Mouse (Mus musculus): ENCODE results near the gene Xrn2. TPM values are rescaled to one million over a fixed set of nuclear protein-coding genes. Genes with fewer than 3 reads are reported as not detected.
A peak's percentile ranks its signal among the peaks of the same experiment; 100 is the strongest.
"Not testable (repeated sequence)": the region's sequence is repeated elsewhere in the genome, so short reads cannot be mapped to it uniquely, and the experiment has no call there.

Xrn2 gene
- total and polyA plus RNA-seq, 2 experiments from 2014 or later = 78.9 to 94.6 TPM

DNA sequence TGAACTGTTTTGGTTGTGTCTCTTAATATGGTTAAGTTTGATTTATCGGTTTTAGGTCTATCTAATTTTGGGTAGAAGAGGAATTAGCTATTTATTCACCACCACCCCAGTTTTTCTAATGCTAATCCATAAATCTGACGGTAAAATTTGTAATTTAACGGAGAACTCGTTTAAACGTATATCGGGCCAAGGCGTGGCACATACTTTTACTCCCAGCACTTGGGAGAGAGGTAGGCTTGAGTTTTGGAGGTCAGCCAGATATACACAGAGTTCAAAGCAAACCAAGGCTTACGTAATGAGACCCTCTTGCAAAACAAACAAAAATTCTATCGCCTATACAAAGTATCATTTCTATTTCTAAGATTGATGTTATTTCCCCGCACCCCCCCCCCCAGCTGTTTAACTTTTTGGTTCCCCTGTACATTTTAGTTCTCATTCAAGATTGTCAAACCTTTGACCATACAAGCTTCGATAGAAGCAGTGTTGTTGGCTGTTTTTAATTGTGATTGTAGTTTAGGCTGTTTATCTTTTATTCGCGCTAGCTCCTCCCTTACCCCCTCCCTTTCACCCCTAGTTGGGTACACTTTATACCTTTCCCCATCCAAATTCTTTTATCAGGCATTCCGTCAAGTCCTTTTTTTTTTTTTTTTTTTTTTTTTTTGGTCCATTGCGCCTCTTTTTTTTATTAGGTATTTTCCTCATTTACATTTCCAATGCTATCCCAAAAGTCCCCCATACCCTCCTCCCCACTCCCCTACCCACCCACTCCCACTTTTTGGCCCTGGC, 1.5 kb downstream of the Xrn2 start:
- Histone ChIP-seq H3K9ac (0 out of 2 replicates have a peak overlapping the region, but pooled peaks have one; percentile 86), H3K9me3 (ENCODE audit: low read length) (no peaks in the 10 kb centered on the region), H3K4me3 (ENCODE audit: low read depth, low read length) (peak overlapping the region; percentile 79), H3K36me3 (ENCODE audit: insufficient read depth) (no peaks in the 10 kb centered on the region), H3K4me2 (ENCODE audit: low read depth) (peak overlapping the region; percentile 61), H3K4me1 (ENCODE audit: insufficient read depth) (peaks cover 7% of the 10 kb centered on the region), H3K27me3 (ENCODE audit: insufficient read depth, low read length) (no peaks in the 10 kb centered on the region), H3K27ac (ENCODE audit: low read depth, low read length) (no peak overlapping the region)
- TF ChIP-seq CTCF (IDR thresholded peaks at IDR 0.05; ENCODE audit: low read depth) = no peak
- 19% methylated on average over 15 of the region's 15 CpGs for WGBS
- no peak for DNase-seq
- no peak for ATAC-seq

DNA sequence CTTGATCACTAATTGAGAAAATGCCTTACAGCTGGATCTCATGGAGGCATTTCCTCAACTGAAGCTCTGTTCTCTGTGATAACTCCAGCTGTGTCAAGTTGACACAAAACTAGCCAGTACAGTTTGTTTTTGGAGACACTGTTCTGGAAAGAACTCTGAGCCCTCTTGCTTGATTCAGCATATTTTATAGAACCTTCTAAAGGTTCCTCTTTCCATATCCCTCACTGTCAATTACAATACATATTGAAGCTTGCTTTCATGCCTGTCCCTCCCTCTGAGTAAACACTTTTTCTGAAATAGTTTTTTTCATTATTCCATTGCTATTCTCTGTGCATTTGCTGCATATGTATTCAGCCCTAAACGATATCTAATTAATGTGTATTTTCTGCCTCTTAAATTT, 9.2 kb downstream of the Xrn2 start:
- not testable (repeated sequence) for H3K36me3 ChIP-seq (ENCODE audit: insufficient read depth); H3K4me1 ChIP-seq (ENCODE audit: insufficient read depth)

DNA sequence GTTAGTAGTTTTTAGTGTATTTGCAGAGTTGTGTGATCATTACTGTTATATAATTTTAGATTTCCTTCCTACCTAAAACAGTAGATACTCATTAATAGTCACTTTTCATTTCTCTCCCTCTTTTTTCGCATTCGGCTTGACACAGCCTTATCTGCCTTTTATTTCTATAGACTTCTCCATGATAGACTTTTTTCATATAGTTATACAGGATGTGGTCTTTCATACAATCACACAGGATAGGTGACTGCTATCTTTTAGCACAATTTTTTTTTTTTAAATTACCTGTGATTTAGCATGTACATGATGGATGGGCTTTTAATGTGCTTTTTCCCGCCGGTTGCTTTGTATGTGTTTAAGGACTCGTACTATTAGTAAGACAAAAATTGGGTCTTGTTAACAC, 10.3 kb downstream of the Xrn2 start:
- H3K4me3 ChIP-seq (ENCODE audit: low read depth, low read length) = no peak overlapping the region
- H3K4me2 ChIP-seq (ENCODE audit: low read depth) = no peak overlapping the region
- no peaks in the 10 kb centered on the region for H3K4me1 ChIP-seq (ENCODE audit: insufficient read depth)
- TF ChIP-seq CTCF (IDR thresholded peaks at IDR 0.05; ENCODE audit: low read depth) = no peak
- no peaks in the 10 kb centered on the region for H3K27me3 ChIP-seq (ENCODE audit: insufficient read depth, low read length)
- H3K9me3 ChIP-seq (ENCODE audit: low read length) = no peaks in the 10 kb centered on the region
- WGBS = 93% methylated on average over 5 of the region's 5 CpGs
- H3K9ac ChIP-seq = no peak overlapping the region
- DNase-seq (no peak), ATAC-seq (no peak)
- H3K36me3 ChIP-seq (ENCODE audit: insufficient read depth) = peaks cover 3% of the 10 kb centered on the region; the same call in 1 of the 2 replicates
- H3K27ac ChIP-seq (ENCODE audit: low read depth, low read length) = no peak overlapping the region

More for the DNA sequence above, 9.2 kb downstream of the Xrn2 start:
- not testable (repeated sequence) for H3K9ac ChIP-seq; H3K9me3 ChIP-seq (ENCODE audit: low read length); DNase-seq; H3K4me2 ChIP-seq (ENCODE audit: low read depth); H3K27ac ChIP-seq (ENCODE audit: low read depth, low read length); ATAC-seq; H3K4me3 ChIP-seq (ENCODE audit: low read depth, low read length); H3K27me3 ChIP-seq (ENCODE audit: insufficient read depth, low read length)
- 90% methylated on average over 1 of the region's 1 CpGs for WGBS

DNA sequence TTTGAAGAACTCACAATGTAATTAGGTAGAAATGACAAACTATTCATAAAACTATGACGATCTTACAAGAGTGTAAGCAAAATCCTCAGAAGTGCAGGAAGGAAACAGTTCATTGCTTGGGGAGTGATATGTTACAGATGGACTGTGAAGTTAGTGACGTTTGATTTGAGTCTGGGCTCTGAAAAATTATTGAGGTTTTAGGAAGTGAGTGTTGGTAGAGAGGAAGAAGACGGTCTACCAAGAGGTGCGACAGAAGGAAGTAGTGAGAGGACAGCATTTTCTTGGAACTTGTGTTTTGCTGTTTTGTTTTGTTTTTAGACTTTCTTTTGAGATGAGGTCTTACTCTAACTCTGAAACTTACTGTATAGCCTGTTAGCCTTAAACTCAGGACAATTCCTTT, 10.8 kb downstream of the Xrn2 start:
- Histone ChIP-seq H3K27me3 (ENCODE audit: insufficient read depth, low read length) (no peaks in the 10 kb centered on the region), H3K9ac (no peak overlapping the region), H3K4me1 (ENCODE audit: insufficient read depth) (no peaks in the 10 kb centered on the region), H3K9me3 (ENCODE audit: low read length) (no peaks in the 10 kb centered on the region), H3K27ac (ENCODE audit: low read depth, low read length) (no peak overlapping the region), H3K4me3 (ENCODE audit: low read depth, low read length) (no peak overlapping the region), H3K4me2 (ENCODE audit: low read depth) (no peak overlapping the region), H3K36me3 (ENCODE audit: insufficient read depth) (peaks cover 3% of the 10 kb centered on the region; the same call in 1 of the 2 replicates)
- WGBS = 91% methylated on average over 4 of the region's 4 CpGs
- no peak for TF ChIP-seq CTCF (IDR thresholded peaks at IDR 0.05; ENCODE audit: low read depth)
- ATAC-seq = no peak
- no peak for DNase-seq

DNA sequence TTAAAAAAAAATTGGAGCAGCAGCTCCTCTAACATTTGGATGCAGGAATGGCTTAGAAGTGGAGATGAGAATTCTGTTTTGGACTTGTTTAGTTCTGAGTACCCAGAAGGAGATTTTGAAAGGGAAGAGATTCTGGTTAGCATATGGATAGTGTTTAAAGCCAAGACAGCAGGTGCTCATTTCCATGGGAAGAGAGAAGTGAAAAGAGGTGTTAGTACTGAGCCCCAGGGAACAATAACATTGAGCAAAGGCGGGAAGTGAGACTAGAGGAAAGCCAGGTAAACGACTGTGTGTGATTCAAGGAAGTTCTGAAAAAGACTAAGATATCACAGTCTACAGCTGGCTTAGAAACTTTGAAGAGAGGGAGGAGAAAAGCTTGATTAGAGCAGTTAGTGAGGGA, 20.3 kb downstream of the Xrn2 start:
- TF ChIP-seq CTCF (IDR thresholded peaks at IDR 0.05; ENCODE audit: low read depth) = no peak
- Histone ChIP-seq H3K9me3 (ENCODE audit: low read length) (no peaks in the 10 kb centered on the region), H3K27ac (ENCODE audit: low read depth, low read length) (no peak overlapping the region), H3K4me1 (ENCODE audit: insufficient read depth) (no peaks in the 10 kb centered on the region), H3K27me3 (ENCODE audit: insufficient read depth, low read length) (no peaks in the 10 kb centered on the region), H3K4me3 (ENCODE audit: low read depth, low read length) (no peak overlapping the region), H3K4me2 (ENCODE audit: low read depth) (no peak overlapping the region), H3K36me3 (ENCODE audit: insufficient read depth) (peaks cover 38% of the 10 kb centered on the region), H3K9ac (no peak overlapping the region)
- no peak for ATAC-seq
- no peak for DNase-seq
- WGBS = 44% methylated on average over 2 of the region's 2 CpGs

DNA sequence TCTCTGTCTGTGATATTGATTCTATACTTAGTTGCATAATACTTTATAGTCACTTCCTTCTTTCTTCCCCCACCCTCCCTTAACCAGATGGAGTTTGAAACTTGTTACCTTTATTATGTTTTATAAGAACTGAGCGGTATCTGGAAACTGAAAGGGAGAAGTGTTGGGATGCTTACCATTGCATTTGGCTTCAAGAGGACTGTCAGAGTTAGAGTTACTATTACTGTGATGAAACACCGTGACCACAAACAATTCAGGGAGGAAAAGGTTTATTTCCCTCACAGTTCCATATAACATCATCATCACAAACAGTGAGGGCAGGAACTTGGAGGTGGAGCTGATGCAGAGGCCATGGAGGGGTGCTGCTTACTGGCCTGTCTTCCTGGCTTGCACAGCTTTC, 23.1 kb downstream of the Xrn2 start:
- 95% methylated on average over 2 of the region's 2 CpGs for whole genome bisulfite sequencing
- no peak for ATAC-seq
- Histone ChIP-seq H3K9ac (no peak overlapping the region), H3K27ac (ENCODE audit: low read depth, low read length) (no peak overlapping the region), H3K4me2 (ENCODE audit: low read depth) (no peak overlapping the region), H3K4me3 (ENCODE audit: low read depth, low read length) (no peak overlapping the region), H3K27me3 (ENCODE audit: insufficient read depth, low read length) (no peaks in the 10 kb centered on the region), H3K4me1 (ENCODE audit: insufficient read depth) (no peaks in the 10 kb centered on the region), H3K36me3 (ENCODE audit: insufficient read depth) (peaks cover 32% of the 10 kb centered on the region), H3K9me3 (ENCODE audit: low read length) (no peaks in the 10 kb centered on the region)
- no peak for DNase-seq
- TF ChIP-seq CTCF (IDR thresholded peaks at IDR 0.05; ENCODE audit: low read depth) = no peak

DNA sequence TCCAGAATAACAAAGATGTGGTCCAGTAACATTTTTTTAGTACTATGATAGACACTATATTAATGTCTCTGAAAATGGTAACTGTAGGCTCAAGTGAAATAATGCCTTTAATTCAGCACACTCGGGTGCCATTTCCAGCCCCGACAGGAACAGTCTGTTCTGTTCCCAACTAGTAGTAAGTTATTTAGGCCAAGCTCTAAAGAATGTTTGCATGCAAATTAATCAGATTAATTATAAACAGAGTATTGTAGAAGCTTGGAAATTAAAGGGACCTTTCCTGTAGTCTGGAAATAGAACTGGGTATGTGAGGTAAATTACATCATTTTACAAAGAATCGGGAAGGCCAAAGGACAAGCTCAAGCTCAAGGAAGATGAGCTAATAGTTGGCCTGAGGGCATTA, 34.3 kb downstream of the Xrn2 start:
- no peaks in the 10 kb centered on the region for H3K4me1 ChIP-seq (ENCODE audit: insufficient read depth)
- H3K9me3 ChIP-seq (ENCODE audit: low read length) = no peaks in the 10 kb centered on the region
- ATAC-seq = no peak
- no peak overlapping the region for H3K9ac ChIP-seq
- H3K27me3 ChIP-seq (ENCODE audit: insufficient read depth, low read length) = no peaks in the 10 kb centered on the region
- WGBS = 70% methylated on average over 3 of the region's 3 CpGs
- no peak overlapping the region for H3K27ac ChIP-seq (ENCODE audit: low read depth, low read length)
- TF ChIP-seq CTCF (IDR thresholded peaks at IDR 0.05; ENCODE audit: low read depth) = no peak
- DNase-seq = no peak
- no peak overlapping the region for H3K4me3 ChIP-seq (ENCODE audit: low read depth, low read length)
- H3K4me2 ChIP-seq (ENCODE audit: low read depth) = no peak overlapping the region
- H3K36me3 ChIP-seq (ENCODE audit: insufficient read depth) = peaks cover 32% of the 10 kb centered on the region
